Mouse (Mus musculus) C2C12 (cell line): Measurements from ENCODE around the gene Psmc3.

Experiments
- CTCF ChIP-seq: IDR thresholded peaks from one replicate; pipeline ENCODE4 v1.5.1; 2011; ENCODE audit not compliant: control insufficient read depth, insufficient read depth, insufficient read length
- USF1 ChIP-seq: IDR thresholded peaks from one replicate; pipeline ENCODE4 v1.6.1; 2011; ENCODE audit warnings: low read depth, mild to moderate bottlenecking, control low read depth, moderate library complexity

- TF ChIP-seq CTCF (no peak), USF1 (no peak)
Observed at GRCm38 (mm10) chr2:91018061-91018788, 35.6 kb upstream of the Psmc3 start.
